Mouse (Mus musculus): Measurements from ENCODE around the gene Acer2.

Acer2 gene

GRCm38 (mm10) chr4:86948794-86949193 lies 74.6 kb downstream of the Acer2 start:
- no peak for DNase-seq (ENCODE audit: extremely low read depth, low read depth, low spot score)

GRCm38 (mm10) chr4:86953519-86953918 lies 79.3 kb downstream of the Acer2 start:
- no peak for DNase-seq (ENCODE audit: extremely low read depth, low read depth, low spot score)

GRCm38 (mm10) chr4:86955448-86955847 lies 81.3 kb downstream of the Acer2 start:
- no peak for DNase-seq (ENCODE audit: extremely low read depth, low read depth, low spot score)

GRCm38 (mm10) chr4:86957576-86958411 lies 83.6 kb downstream of the Acer2 start:
- no peak for DNase-seq (ENCODE audit: extremely low read depth, low read depth, low spot score)

GRCm38 (mm10) chr4:86977272-86977671 lies 103.1 kb downstream of the Acer2 start:
- no peak for DNase-seq (ENCODE audit: extremely low read depth, low read depth, low spot score)

All from fat pad, adult 2 months (tissue).